Mouse (Mus musculus) large intestine, adult 2 months (tissue): ENCODE results near the gene Utf1. TPM values are rescaled to one million over a fixed set of nuclear protein-coding genes. Genes with fewer than 3 reads are reported as not detected.

ENCODE experiments used
- DNase-seq: peaks from one replicate; pipeline ENCODE4 v3.0.0-alpha.2; 2012; ENCODE audit warnings: low read depth, low spot score
- WGBS: fragments of 180-500 bp; shearing (Covaris S2); methylation state at CpG from one replicate; pipeline ENCODE4 v1.1.7; 2018; 5-methylcytosine and 5-hydroxymethylcytosine counted together
- polyA plus RNA-seq: library from polyadenylated mRNA; depleted of rRNA; stranded (reverse); fragments of >200 nt; gene quantifications from 2 replicates; pipeline ENCODE4 v1.2.3, GENCODE M21; 2012

Utf1 gene
- polyA plus RNA-seq, 1 experiment, result 0.31 TPM

DNA sequence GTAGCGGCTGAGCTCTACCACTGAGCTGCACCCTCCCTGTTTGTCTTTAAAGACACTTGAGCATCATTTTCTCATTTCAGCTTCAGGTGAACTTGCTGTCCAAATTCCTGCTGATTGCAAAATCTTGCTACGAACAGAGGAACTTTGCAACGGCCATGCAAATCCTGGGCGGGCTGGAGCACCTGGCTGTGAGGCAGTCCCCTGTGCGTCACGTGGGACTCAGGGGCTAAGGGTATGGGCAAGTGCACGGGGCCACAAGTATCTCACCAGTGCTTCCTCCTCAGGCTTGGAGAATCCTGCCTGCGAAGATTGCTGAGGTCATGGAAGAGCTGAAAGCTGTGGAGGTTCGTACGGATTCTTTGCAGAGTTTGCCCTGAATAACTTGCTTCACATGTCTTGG, 6.9 kb upstream of the Utf1 start:
- DNase-seq, result no peak
- 83% methylated on average over 10 of the region's 10 CpGs for WGBS

DNA sequence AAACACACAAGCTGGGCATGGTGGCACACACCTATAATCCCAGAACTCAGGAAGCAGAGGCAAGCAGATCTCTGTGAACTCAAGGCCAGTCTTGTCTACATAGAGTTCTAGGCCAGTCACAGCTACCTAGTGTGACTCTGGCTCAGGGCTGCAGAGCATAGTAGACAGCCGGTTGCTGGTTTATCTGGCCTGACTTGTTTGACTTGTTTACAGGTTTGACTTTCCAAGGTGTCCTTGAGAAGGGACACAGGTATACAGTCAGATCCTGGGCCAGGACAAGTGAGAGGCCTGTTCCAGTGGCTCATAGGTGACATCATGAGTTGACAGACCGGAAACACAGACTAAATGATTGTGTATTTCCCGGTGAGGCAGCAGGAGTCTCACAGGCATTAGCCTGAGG, 6.5 kb upstream of the Utf1 start:
- DNase-seq, result no peak
- WGBS, result 29% methylated on average over 3 of the region's 3 CpGs

DNA sequence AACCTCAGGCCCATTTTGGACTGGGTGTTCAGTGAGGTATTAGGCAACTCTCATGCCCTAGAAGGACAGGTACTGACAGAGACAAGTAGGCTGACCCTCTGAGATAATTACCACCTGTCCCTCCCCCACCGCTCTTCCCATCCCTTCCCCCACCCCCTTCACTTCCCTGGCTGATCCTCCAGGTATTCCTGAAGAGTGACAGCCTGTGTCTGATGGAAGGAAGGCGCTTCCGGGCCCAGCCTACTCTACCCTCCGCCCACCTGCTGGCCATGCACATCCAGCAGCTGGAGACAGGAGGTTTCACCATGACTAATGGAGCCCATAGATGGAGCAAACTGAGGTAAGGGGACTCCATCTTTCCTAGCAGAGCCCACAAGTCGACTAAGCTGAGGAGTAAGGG, 5.8 kb upstream of the Utf1 start:
- DNase-seq, result no peak

DNA sequence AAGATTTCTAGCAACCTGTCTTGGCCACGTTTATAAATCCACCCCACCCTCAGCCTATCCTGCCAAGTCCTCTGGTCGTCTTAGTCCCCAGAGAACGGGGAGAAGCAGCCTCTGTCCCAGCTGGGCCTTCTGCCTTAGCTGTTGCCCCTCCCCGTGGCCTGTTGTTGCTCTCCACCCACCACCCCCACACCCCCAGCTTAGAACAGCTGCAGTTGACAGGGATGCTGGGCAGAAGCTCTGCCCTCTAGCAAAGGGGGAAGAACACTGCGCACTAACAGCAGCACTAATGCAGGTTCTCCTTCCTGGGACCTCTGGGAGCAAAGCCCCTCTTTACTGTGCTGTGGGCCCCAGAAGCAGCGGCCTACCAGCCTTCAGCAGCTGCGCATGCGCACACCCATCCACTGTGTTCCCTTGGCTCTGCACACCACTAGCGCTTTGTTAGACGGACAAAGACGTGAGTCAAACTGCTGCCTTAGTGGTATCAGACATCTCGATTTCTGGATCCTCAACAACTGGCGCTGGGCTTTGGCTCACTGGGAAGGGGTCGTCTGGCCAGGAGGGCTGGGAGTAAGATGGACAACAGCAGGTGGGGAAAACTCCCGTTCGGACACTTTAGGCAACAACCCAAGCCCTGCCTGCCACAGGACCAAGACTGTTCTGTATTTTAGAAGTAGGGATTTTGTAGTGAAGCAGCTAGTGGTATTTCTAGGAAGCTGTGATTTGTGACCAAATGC, 2.9 kb upstream of the Utf1 start:
- no peak for DNase-seq
- 62% methylated on average over 16 of the region's 16 CpGs for WGBS

More for the DNA sequence above, 5.8 kb upstream of the Utf1 start:
- 66% methylated on average over 5 of the region's 5 CpGs for WGBS

DNA sequence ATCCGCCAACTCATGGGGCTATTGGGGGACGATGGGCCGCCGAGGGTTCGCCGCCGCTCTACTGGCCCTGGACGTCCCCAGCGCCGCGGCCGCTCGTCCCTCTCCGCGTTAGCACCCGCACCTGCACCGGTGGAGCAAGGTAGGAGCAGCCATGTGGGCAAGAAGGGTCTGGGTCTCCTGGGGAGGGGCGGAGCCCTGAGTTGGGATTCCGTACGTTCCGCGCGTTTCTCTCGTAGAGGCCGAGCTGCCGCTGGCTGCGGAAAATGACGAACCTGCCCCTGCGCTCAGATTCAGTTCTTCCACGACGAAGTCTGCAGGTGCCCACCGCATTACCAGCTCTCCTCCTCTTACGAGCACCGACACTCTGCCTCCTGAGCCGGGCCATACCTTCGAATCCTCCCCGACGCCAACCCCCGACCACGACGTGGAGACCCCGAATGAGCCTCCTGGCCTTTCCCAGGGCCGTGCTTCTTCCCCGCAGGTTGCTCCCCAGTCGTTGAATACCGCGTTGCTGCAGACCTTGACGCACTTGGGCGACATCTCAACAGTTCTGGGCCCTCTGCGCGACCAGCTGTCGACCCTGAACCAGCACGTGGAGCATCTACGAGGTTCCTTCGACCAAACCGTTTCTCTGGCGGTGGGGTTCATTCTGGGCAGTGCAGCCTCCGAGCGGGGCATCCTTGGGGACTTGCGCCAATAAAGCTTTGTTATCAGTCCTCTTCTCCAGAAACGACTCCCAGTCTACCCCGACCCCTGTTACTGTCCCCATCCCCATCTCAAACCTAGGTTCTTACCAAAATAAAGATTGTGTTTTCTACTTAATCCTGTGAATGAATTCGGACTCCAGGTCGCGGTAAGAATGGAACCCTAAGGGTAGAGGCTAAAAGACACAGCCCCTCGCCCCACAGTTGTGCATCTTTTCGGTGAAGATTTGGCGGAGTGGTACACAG, 977 bp downstream of the Utf1 start:
- WGBS, result 7% methylated on average over 68 of the region's 68 CpGs
- no peak for DNase-seq

DNA sequence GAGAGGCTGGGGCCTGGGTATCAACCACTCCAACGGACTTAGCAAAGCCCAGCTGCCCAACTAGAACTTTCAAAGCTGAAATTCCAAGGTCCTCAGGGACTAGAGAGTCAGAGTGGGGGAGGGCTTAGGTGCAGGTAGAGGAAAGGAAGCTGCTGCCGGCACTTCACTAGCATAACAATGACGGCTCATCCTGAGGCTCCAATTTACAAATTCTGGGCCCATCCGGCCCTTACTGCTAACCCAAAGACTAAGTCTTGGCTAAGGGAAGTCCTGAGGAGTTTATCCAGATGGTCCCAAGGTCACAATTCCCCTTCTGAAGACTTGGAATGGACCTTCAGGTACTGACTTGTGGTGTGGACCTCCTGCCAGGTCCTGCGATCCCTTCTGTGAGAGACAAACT, 1.9 kb downstream of the Utf1 start:
- 52% methylated on average over 5 of the region's 5 CpGs for WGBS
- DNase-seq, result no peak

DNA sequence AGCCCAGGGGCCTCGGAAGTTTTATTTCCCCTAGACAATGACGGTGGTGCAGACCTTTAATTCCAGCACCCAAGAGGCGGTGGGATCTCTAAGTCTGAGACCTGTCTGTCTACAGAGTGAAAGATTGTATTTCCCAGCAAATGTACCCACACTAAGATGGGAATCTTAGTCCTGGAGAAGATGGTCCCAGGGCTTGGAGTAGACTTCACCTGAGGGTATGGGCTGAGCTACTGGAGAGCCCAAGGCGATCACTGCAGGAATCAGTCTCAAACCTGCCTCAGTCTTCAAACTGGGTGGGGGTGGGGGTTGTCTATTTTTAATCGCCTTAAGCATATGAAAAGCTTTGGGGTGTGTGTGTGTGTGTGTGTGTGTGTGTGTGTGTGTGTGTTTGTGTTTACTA, 2.4 kb downstream of the Utf1 start:
- no peak for DNase-seq
- 64% methylated on average over 5 of the region's 5 CpGs for WGBS

DNA sequence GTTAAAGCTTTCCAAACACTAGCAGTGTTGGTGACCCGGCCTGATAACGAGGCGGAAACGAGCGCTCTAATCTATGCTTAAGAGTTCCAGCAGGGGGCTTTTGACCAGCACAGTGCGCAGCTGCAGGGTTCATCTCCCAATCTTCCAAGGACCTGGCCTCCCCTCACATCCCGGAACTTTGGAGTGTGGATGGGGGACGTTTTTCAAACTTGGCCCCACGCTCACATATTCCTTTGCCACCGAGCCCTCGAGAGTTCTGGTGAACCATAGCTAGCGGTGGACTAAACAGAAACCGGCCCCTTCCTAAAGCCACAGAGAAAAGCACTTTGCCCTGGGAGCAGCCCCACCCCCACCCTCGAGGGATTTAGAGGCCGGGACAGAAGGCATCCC, 6.3 kb downstream of the Utf1 start:
- no peak for DNase-seq
- 2% methylated on average over 15 of the region's 15 CpGs for WGBS

DNA sequence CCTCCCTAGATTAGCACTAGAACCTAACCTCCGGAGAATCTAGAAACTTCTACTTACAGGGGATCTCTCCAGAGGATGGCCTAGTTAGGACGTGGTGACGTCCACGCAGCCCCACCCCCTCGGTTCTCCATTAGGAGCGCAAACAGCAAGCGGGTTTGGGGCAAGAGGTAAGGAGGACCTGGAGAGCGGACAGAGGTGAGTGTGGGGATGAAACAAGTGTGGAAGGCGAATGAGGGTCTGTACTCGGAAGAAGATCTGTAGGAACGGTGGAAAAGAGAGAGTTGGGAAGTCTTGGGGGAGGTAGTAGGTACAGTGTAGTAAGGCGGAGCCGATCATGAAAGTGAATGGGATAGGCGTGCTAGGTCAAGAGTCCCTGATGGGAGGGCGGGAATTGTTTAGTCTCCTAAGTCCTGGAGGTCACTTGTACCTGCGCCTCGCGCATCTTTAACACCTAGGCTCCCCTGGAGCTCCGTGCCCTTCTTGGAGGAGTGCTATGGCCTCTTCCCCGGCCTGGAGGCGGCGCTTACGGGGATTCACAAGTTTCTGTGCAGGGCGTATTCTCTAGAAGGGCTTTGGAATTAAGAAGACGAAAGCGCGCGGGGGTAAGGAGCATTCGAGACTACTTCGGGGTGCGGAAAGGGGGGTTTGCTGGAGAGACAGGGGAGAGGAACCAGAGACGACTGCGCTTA, 6.8 kb downstream of the Utf1 start:
- 1% methylated on average over 33 of the region's 33 CpGs for WGBS
- DNase-seq, result peak; percentile 28

DNA sequence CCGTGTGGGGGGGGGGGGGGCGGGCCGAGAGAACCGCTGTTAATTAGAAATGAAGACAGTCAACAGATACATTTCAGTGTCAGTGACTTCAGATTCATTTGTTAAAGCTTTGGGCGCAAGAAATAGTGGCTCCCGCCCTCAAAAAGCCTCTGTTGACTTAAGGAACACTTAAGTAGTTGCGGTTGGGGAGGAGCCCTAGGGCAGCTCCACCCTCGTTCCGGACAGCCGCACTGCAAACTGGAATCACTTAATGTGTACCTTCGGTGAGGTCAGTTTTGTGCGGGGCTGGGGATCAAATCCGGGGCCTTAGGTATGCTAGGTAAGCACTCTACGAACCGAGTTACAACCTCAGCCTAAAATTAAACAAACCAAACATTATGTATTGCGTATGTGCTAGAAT, 7.5 kb downstream of the Utf1 start:
- peak; percentile 24 for DNase-seq

DNA sequence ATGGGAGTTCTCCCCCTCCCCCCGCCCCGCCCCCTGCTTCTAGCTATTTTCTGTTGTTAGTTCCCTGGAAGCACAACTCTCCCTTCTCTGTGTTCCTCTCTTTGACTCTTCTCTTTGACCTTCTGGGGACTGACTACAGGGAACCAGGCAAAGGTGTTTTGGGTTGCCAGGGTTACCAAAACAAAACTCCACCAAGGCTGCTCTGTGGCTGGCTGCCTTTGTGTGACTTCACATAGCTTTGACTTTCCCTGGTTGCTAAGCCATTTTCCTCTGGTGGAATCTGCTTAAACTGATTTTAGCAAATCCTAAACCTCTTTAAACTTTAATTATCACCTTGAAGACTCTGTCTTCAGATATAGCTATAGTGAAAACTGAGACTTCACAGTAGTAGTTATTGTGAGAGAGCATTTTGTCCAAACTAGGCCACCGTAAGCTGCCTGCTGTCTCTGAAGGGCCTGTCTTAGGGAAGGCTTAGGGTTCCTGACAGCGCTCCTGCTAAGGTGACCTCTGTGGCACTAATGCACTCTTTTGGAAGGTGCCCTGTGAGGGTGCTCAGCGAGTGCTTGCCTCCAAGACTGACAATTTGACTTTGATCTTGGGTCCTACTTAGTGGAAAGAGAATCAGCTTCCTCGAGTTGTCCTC, 8.5 kb downstream of the Utf1 start:
- no peak for DNase-seq
- 84% methylated on average over 6 of the region's 6 CpGs for WGBS

More for the DNA sequence above, 7.5 kb downstream of the Utf1 start:
- 3% methylated on average over 16 of the region's 16 CpGs for WGBS

DNA sequence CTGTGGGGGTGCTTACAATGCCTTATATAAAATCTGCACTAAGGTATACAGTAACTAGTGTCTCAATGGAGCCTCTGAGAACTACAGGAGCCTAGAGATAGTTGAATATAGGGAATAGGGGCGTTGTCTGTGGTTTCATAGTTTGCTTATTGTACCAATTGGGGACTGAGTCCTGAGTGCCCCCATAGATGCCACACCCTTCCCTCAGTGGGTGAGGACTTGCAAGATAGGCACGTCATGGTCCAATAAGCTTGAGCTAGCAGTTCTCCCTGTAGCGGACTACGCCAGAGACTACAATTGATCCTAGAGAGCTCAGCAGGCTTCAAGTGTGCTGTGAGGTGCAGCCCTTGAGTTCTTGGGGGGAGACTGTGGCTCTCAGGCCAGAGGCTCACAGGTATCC, 11.9 kb downstream of the Utf1 start:
- 77% methylated on average over 4 of the region's 4 CpGs for WGBS
- DNase-seq, result no peak

DNA sequence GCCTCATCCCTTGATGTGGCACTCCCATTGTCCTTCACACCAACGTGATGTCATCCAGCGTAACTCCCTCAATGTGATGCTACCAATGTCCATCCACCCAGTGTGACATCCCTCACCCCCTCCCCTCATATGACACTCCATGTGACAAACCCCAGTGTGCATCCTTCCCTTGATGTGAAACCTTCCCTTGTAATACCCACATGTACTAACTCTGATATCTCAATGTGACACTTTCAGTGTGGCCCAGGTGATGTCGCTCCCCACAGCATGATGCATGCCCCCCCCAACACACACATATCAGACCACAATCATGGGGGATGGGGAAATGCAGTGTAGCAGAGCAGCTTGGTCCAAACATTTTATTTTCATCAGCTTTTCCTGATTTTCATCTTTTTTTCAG, 13.1 kb downstream of the Utf1 start:
- WGBS, result 80% methylated on average over 3 of the region's 3 CpGs
- no peak for DNase-seq

DNA sequence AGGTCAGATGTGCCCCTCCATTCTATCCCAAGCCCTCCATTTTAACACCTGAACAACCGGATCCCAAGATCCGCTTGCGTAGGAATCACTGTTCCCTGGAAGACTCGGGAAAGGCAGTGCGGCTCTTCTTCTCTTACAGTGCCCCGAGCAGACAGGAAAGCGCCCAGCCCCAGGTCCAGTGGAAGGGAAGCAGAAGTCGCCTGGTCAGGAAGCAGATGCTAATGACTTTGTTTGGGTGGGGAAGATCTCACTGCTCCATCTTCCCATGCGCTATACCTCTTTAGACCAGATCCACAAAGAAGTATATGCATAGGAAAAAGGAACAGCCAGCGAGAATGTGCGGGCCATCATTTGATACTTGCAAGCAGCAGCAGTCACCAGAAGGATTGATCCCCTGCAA, 13.8 kb downstream of the Utf1 start:
- no peak for DNase-seq
- 55% methylated on average over 11 of the region's 11 CpGs for WGBS

DNA sequence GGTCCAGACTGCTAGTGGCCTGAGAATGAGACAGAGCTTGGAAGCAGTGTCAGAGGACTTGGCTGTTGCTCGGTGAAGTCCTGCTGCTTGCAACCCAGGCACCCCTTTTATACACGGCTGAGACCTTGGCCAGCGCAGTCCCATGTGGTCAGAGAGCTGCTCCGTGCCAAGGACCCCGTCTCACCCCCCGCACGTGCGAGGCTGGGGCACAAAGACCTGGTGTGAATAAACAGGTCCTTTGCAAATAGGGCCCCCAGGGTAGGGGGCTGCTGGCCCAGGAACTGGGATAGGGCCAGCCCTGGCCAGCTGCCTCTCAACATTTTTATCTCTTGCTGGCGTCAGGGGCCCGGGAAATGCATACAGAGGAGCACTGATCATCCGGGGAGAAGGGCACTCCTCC, 14.4 kb downstream of the Utf1 start:
- DNase-seq, result no peak
- WGBS, result 25% methylated on average over 11 of the region's 11 CpGs

DNA sequence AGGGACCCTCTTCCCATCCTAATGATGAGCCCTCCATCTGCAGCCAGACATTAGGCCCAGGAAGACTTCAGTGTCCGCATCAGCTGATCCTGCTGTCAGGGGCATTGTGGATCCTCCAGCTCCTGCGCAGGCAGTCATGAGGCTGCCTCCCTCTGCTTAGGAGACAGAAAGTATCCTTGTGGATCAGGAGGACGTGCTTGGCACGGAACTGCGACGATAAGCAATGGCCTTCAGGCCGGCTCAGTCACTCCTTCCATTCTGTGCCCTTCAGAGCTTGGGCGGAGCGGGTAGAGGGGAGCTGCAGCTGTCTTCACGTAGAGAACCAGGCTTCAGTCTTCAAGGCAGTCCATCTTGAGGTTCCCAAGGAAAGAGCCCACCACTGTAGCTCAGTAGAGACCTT, 17.6 kb downstream of the Utf1 start:
- DNase-seq, result no peak
- 79% methylated on average over 10 of the region's 10 CpGs for WGBS

DNA sequence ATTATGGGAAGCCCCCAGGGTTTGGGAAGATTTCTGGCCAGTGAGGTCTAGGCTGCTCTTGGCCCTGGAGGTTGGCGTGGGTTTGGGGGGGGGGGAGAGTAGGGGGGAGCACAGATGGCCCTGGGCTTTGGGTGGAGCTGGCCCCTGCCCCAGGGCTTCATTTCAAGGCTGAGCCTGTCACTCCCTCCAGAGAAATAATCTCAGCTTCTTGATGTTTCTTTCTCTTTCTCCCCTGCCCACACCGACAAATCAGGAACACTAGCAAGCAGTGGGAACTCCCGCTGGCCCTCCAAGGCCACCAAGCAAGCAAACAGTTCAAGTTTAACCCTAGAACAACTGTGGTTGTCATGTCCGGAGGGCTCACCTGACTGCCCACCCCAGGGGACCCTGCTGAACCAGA, 20.2 kb downstream of the Utf1 start:
- 47% methylated on average over 4 of the region's 4 CpGs for WGBS
- no peak for DNase-seq

DNA sequence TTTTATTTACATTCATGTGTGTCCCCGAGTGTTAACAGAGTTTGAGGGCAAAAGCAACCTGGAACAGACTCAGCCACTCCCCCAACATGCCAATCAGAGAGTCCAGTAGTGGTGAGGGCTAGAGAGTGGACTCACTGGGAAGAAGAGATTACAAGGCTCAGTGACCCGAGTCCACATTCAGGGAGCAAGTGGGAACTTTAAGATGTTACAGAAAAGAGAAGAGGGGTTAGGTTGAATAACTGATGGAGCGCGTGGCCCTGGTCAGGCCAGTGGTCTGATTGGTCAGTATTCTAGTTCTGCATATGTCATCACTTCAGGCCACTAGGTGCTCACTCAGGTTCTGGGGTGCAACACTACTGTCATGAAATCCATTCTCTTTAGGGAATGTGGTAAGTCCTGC, 23.6 kb downstream of the Utf1 start:
- no peak for DNase-seq
- WGBS, result 42% methylated on average over 4 of the region's 4 CpGs

DNA sequence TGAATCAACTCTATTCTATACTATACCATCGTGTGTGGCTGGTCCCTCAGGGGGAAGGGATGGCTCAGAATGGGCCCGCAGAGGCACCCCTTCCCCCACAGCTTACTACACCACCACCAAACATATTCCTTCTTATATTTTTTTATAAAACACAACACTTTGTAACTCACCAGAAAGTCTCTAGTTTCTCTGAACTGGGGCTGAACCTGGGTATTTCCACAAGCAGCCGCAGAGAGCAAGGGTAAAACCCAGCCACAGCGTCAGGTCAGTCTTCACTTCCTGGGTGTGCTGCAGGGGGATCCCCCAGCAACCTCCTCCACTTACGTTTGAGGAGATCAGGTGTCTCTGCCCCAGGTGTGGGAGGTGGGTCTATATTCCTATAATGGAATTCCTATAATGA, 24.8 kb downstream of the Utf1 start:
- 44% methylated on average over 5 of the region's 5 CpGs for WGBS

More for the DNA sequence above, 24.8 kb downstream of the Utf1 start:
- DNase-seq, result no peak
